Mouse (Mus musculus) heart, adult 2 months (tissue): ENCODE results near the gene Ascl1. TPM values are rescaled to one million over a fixed set of nuclear protein-coding genes. Genes with fewer than 3 reads are reported as not detected.
A peak's percentile ranks its signal among the peaks of the same experiment; 100 is the strongest.

ENCODE experiments used
- DNase-seq, 2 experiments: peaks; one replicate each; pipeline ENCODE4 v3.0.0; 2021
- H3K27ac ChIP-seq: fragments of 200-600 bp; 2 replicates; pipeline ENCODE4 v1.8.1; 2022
- H3K27me3 ChIP-seq: fragments of 200-500 bp; 2 replicates; pipeline ENCODE4 v1.6.1; 2012; ENCODE audit warnings: mild to moderate bottlenecking, low read length, inconsistent platforms, mixed read lengths; ENCODE audit not compliant: control insufficient read depth, insufficient read depth
- H3K36me3 ChIP-seq: fragments of 200-500 bp; 2 replicates; pipeline ENCODE4 v1.6.1; 2012; ENCODE audit warnings: low read length, inconsistent platforms; ENCODE audit not compliant: control insufficient read depth, insufficient read depth
- H3K4me1 ChIP-seq: fragments of 200-500 bp; 2 replicates; pipeline ENCODE4 v1.6.1; 2011; ENCODE audit warnings: low read length; ENCODE audit not compliant: control insufficient read depth, insufficient read depth
- H3K4me3 ChIP-seq: fragments of 200-600 bp; 2 replicates; pipeline ENCODE4 v1.8.1; 2022
- H3K79me2 ChIP-seq: fragments of 200-500 bp; replicated peaks from 2 replicates; pipeline ENCODE4 v1.6.1; 2012; ENCODE audit warnings: mild to moderate bottlenecking, inconsistent platforms, low read length, moderate library complexity, mixed read lengths; ENCODE audit not compliant: control insufficient read depth, insufficient read depth
- H3K9ac ChIP-seq: fragments of 200-500 bp; 2 replicates; pipeline ENCODE4 v1.6.1; 2012; ENCODE audit warnings: low read depth, mild to moderate bottlenecking, control low read depth, inconsistent platforms, low read length, mixed read lengths
- CTCF ChIP-seq: fragments of 200-600 bp; IDR thresholded peaks from 2 replicates; pipeline ENCODE4 v1.8.1; 2022; ENCODE audit warnings: antibody characterized with exemption, mild to moderate bottlenecking, moderate library complexity
- EP300 ChIP-seq: fragments of 200-500 bp; IDR thresholded peaks from 2 replicates; pipeline ENCODE4 v1.6.1; 2011; ENCODE audit warnings: low read depth, low read length, control low read depth; ENCODE audit not compliant: insufficient read depth
- POLR2A ChIP-seq: fragments of 200-500 bp; IDR thresholded peaks from 2 replicates; pipeline ENCODE4 v1.6.1; 2011; ENCODE audit warnings: mild to moderate bottlenecking, low read depth, low read length, control low read depth; ENCODE audit not compliant: insufficient read depth
- WGBS: fragments of 180-500 bp; shearing (Covaris S2); methylation state at CpG from one replicate; pipeline ENCODE4 v1.1.7; 2018; 5-methylcytosine and 5-hydroxymethylcytosine counted together
- intact Hi-C: fragments of 180-260 bp; cut with DNase I; formaldehyde crosslinking; loops from one replicate; pipeline ENCODE4 v1.15.1; 2025
- long read RNA-seq: library from polyadenylated mRNA; stranded (forward); transcript quantifications from one replicate; pipeline ENCODE4 v2.0.0, GENCODE M21; 2021
- polyA plus RNA-seq: library from polyadenylated mRNA; depleted of rRNA; stranded (reverse); fragments of >200 nt; gene quantifications from 2 replicates; pipeline ENCODE4 v1.2.3, GENCODE M21; 2012; rRNA removed
- total RNA-seq, 2 experiments: library from RNA; stranded (reverse); gene quantifications; 2 replicates each; pipeline ENCODE4 v1.2.3; 2021

The Ascl1 gene
- under 1 TPM in 1 of 2 experiments, not detected in 1; 0.10 TPM for total RNA-seq
- polyA plus RNA-seq: 0.06 TPM in 1 of 2 replicates, not detected in the other
- long read RNA-seq: 0 reads

GRCm38 (mm10) chr10:87493576-87493975 is at the start of gene Ascl1:
Gene Ascl1 (minus strand): TSS chr10:87493660.
- 2% methylated on average over 32 of the region's 34 CpGs for WGBS
- H3K4me3 ChIP-seq: peak within 1 kb of the TSS; percentile 41
- TF ChIP-seq CTCF: no peak
- intact Hi-C loops: no loop called here
- no peaks in the 10 kb centered on the region for H3K36me3 ChIP-seq
- peak within 1 kb of the TSS; percentile 47; the same call in 1 of the 2 replicates for H3K9ac ChIP-seq
- H3K27ac ChIP-seq: no peak within 1 kb of the TSS
- H3K79me2 ChIP-seq: no peaks in the 10 kb centered on the region
- no peak for DNase-seq
- peaks cover 12% of the 10 kb centered on the region for H3K27me3 ChIP-seq
- no peaks in the 10 kb centered on the region for H3K4me1 ChIP-seq

DNA sequence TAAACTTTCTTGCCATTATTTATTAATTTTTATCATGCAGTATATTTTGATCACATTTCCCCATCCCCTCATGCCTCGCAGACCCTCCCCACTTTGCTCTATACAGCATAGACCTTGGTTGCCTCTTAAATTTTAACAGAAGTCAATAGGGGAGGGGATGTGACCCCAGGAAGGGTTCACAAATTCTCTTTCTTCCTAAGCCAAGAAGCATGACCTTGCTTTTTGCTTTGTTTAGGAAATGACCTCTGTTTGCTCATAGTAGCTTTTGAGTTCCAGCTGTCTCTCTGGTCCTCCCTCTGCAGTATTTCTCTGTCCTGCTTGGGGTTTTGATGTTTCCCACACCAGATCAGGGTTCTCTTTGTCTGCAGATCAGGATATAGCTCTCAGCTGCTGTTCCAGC is 40.7 kb upstream of the Ascl1 start:
- H3K27me3 ChIP-seq: no peaks in the 10 kb centered on the region
- no peak for DNase-seq
- H3K36me3 ChIP-seq: no peaks in the 10 kb centered on the region
- no peak overlapping the region for H3K9ac ChIP-seq
- H3K79me2 ChIP-seq: no peaks in the 10 kb centered on the region
- H3K27ac ChIP-seq: no peak overlapping the region
- intact Hi-C loops: no loop called here
- 84% methylated on average over 1 of the region's 1 CpGs for WGBS
- H3K4me3 ChIP-seq: no peak overlapping the region
- no peaks in the 10 kb centered on the region for H3K4me1 ChIP-seq
- TF ChIP-seq EP300: no peak
- TF ChIP-seq CTCF: no peak
- TF ChIP-seq POLR2A: no peak

- DNase-seq: peak in 1 of 2 experiments; percentile 13
- H3K4me3 ChIP-seq: no peak within 1 kb of the TSS
- WGBS: 63% methylated on average over 5 of the region's 5 CpGs
- H3K36me3 ChIP-seq: no peaks in the 10 kb centered on the region
- intact Hi-C loops: no loop called here
- no peak within 1 kb of the TSS for H3K27ac ChIP-seq
- no peak within 1 kb of the TSS for H3K9ac ChIP-seq
- H3K4me1 ChIP-seq: no peaks in the 10 kb centered on the region
- peaks cover 3% of the 10 kb centered on the region; the same call in 1 of the 2 replicates for H3K27me3 ChIP-seq
- no peak for TF ChIP-seq CTCF
- TF ChIP-seq EP300: no peak
- TF ChIP-seq POLR2A: no peak
- no peaks in the 10 kb centered on the region for H3K79me2 ChIP-seq
These were observed 28.2 kb upstream of the Ascl1 start, which contains the start of gene Pah for GRCm38 (mm10) chr10:87521646-87522045. Gene Pah (plus strand): TSS chr10:87521795.

GRCm38 (mm10) chr10:87520401-87521116 is 27.1 kb upstream of the Ascl1 start:
- intact Hi-C loops: no loop called here

DNA sequence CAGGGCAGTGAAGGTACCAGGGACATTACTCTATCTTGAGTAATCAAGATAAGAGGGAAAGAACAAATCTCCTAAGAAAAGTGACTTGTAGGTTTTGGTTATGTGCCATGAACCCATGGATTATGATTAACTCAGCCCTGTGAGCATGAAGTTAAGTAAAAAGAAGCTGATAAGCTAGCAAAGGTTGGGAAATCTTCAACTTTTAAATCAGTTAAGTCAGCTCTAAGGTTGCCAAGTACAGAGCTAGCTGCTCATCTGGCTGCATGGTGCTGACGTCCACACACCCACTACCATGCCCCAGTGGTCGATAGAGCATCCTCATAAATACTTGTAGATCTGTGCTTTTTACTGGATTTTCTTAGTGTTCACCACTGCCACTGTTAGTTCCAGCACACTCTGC is 25.1 kb upstream of the Ascl1 start:
- H3K27me3 ChIP-seq: peaks cover 3% of the 10 kb centered on the region; the same call in 1 of the 2 replicates
- no peak for DNase-seq
- H3K27ac ChIP-seq: no peak overlapping the region
- intact Hi-C loops: no loop called here
- no peaks in the 10 kb centered on the region for H3K36me3 ChIP-seq
- H3K4me3 ChIP-seq: no peak overlapping the region
- WGBS: 66% methylated on average over 2 of the region's 2 CpGs
- H3K4me1 ChIP-seq: no peaks in the 10 kb centered on the region
- no peak overlapping the region for H3K9ac ChIP-seq
- no peaks in the 10 kb centered on the region for H3K79me2 ChIP-seq
- TF ChIP-seq CTCF: no peak
- TF ChIP-seq POLR2A: no peak
- TF ChIP-seq EP300: no peak

More at GRCm38 (mm10) chr10:87520401-87521116, 27.1 kb upstream of the Ascl1 start:
- 70% methylated on average over 4 of the region's 4 CpGs for WGBS
- no peak overlapping the region for H3K9ac ChIP-seq
- no peak for DNase-seq
- no peaks in the 10 kb centered on the region for H3K36me3 ChIP-seq
- H3K4me3 ChIP-seq: no peak overlapping the region
- H3K79me2 ChIP-seq: no peaks in the 10 kb centered on the region
- H3K27ac ChIP-seq: no peak overlapping the region
- TF ChIP-seq POLR2A (no peak), CTCF (no peak)
- no peaks in the 10 kb centered on the region for H3K4me1 ChIP-seq
- peaks cover 3% of the 10 kb centered on the region; the same call in 1 of the 2 replicates for H3K27me3 ChIP-seq

- Histone ChIP-seq H3K4me1 (no peaks in the 10 kb centered on the region), H3K4me3 (no peak overlapping the region), H3K9ac (no peak overlapping the region), H3K79me2 (no peaks in the 10 kb centered on the region), H3K27me3 (no peaks in the 10 kb centered on the region), H3K36me3 (no peaks in the 10 kb centered on the region), H3K27ac (no peak overlapping the region)
- no peak for DNase-seq
- intact Hi-C loops: no loop called here
- TF ChIP-seq CTCF (0 out of 2 replicates have a peak, but pooled peaks have one; percentile 2), EP300 (no peak)
These were observed 19.6 kb upstream of the Ascl1 start for GRCm38 (mm10) chr10:87513052-87513451.
